Comparison of ENCODE assay signal across 8 mouse cellular contexts in the genomic region with DNA sequence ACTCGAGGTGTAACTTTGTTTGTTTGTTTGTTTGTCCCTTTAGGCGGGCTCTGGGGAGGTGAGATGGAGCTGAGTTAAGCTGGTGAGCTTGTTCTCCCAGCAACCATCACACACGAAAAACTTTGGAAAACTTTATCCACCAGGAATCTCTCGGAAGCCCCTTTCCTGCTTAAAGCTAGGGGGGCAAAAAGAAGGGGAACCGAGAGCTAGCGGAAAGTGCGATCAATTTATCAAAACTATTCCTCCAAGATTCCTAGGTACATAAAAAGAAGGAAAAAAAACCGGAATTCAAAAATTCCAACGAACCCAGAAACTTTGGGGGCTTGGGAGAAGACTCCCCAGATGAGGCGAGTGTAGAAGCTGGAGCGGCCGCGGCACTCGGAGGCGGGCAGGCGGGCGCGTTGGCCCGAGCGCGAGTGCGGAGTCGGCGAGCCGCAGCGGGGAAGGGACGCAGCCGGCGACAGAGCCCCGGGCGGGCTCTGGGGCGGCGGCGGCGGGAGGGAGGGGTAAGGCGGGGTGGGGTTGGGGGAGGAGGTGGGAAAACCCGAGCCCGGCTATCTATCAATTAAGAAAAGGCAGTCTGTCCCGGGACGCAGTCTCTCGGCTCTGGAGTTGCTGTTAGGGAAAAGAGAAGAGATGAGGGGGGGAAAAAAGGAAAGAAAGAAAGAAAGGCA. TPM values are rescaled to one million over a fixed set of nuclear protein-coding genes. Genes with fewer than 3 reads are reported as not detected.
DNase-seq lines count a peak whose midpoint lies in the region; ATAC-seq and TF ChIP-seq lines count a peak whose summit lies in the region.

No protein-coding gene starts in this region.

- 1% methylated on average over 41 of the region's 41 CpGs for WGBS in kidney, adult 2 months
- under 1% methylated on average over 41 of the region's 41 CpGs for WGBS in heart, embryonic 15.5 days
- WGBS in limb, embryonic 13.5 days = under 1% methylated on average over 41 of the region's 41 CpGs
- under 1% methylated on average over 40 of the region's 41 CpGs for WGBS in neural tube, embryonic 12.5 days

- H3K27ac ChIP-seq in kidney, adult 2 months (ENCODE audit: insufficient read depth, low read depth, low read length) = no peak overlapping the region
- H3K27ac ChIP-seq in heart, embryonic 15.5 days = no peak overlapping the region
- H3K27ac ChIP-seq in limb, embryonic 13.5 days = peak overlapping the region; percentile 95
- H3K27ac ChIP-seq in neural tube, embryonic 12.5 days = no peak overlapping the region

- no peak for TF ChIP-seq POLR2A in kidney, adult 2 months (IDR thresholded peaks at IDR 0.05; ENCODE audit: low read depth, low read length)

- H3K4me1 ChIP-seq in kidney, adult 2 months (ENCODE audit: control insufficient read depth, insufficient read depth, low read length) = peaks cover 8% of the 10 kb centered on the region
- H3K4me1 ChIP-seq in heart, embryonic 15.5 days (replicated peaks) = peaks cover 72% of the 10 kb centered on the region
- peaks cover 47% of the 10 kb centered on the region for H3K4me1 ChIP-seq in limb, embryonic 13.5 days
- peaks cover 60% of the 10 kb centered on the region for H3K4me1 ChIP-seq in neural tube, embryonic 12.5 days

- intact Hi-C loops in left cerebral cortex, postnatal 14 days (cut with DNase I) = loop anchor here (5.0 kb wide), 1 partner anchor 266 kb away; no protein-coding TSS in a partner anchor

- TF ChIP-seq CTCF in kidney, adult 2 months (conservative IDR thresholded peaks at IDR 0.05; ENCODE audit: insufficient read depth, insufficient read length, low read depth, low read length) = no peak

- peaks cover 9% of the 10 kb centered on the region for H3K27me3 ChIP-seq in kidney, adult 2 months (replicated peaks; ENCODE audit: control insufficient read depth, insufficient read depth, low read length)
- peaks cover 74% of the 10 kb centered on the region for H3K27me3 ChIP-seq in heart, embryonic 15.5 days
- peaks cover 20% of the 10 kb centered on the region for H3K27me3 ChIP-seq in limb, embryonic 13.5 days
- peaks cover 86% of the 10 kb centered on the region for H3K27me3 ChIP-seq in neural tube, embryonic 12.5 days (replicated peaks)

- ATAC-seq in heart, embryonic 15.5 days (replicated peaks; ENCODE audit: insufficient number of reproducible peaks, insufficient read depth, low FRiP score, low read depth) = no peak
- no peak for ATAC-seq in limb, embryonic 13.5 days (ENCODE audit: low FRiP score, low read depth)
- no peak; the same call in 1 of the 2 replicates for ATAC-seq in neural tube, embryonic 12.5 days (ENCODE audit: low FRiP score, low read depth)

- H3K9ac ChIP-seq in heart, embryonic 15.5 days = peak overlapping the region; percentile 61
- peak overlapping the region; percentile 88 for H3K9ac ChIP-seq in limb, embryonic 13.5 days
- H3K9ac ChIP-seq in neural tube, embryonic 12.5 days = peak overlapping the region; percentile 40; the same call in 1 of the 2 replicates

- H3K4me3 ChIP-seq in kidney, adult 2 months (ENCODE audit: insufficient read depth, low read depth, low read length) = peak overlapping the region; percentile 57
- H3K4me3 ChIP-seq in heart, embryonic 15.5 days = peak overlapping the region; percentile 54
- peak overlapping the region; percentile 73 for H3K4me3 ChIP-seq in limb, embryonic 13.5 days
- peak overlapping the region; percentile 41 for H3K4me3 ChIP-seq in neural tube, embryonic 12.5 days

- no peak for DNase-seq in kidney, adult 2 months
- DNase-seq in kidney, postnatal 14 days = no peak
- peak; percentile 2 for DNase-seq in adrenal gland, postnatal 4 days (ENCODE audit: low spot score in 2 of 2)
- DNase-seq in left cerebral cortex, adult 8-10 months (ENCODE audit: low spot score in 2 of 2) = no peak
- no peak for DNase-seq in left cerebral cortex, postnatal 14 days (ENCODE audit: low spot score in 2 of 2)

- no peaks in the 10 kb centered on the region for H3K9me3 ChIP-seq in heart, embryonic 15.5 days (replicated peaks)
- no peaks in the 10 kb centered on the region for H3K9me3 ChIP-seq in limb, embryonic 13.5 days
- H3K9me3 ChIP-seq in neural tube, embryonic 12.5 days = no peaks in the 10 kb centered on the region

- no peaks in the 10 kb centered on the region for H3K36me3 ChIP-seq in kidney, adult 2 months (ENCODE audit: control insufficient read depth, insufficient read depth, low read length)
- no peaks in the 10 kb centered on the region for H3K36me3 ChIP-seq in heart, embryonic 15.5 days
- no peaks in the 10 kb centered on the region for H3K36me3 ChIP-seq in limb, embryonic 13.5 days
- H3K36me3 ChIP-seq in neural tube, embryonic 12.5 days = no peaks in the 10 kb centered on the region

- H3K4me2 ChIP-seq in heart, embryonic 15.5 days = peak overlapping the region; percentile 91
- H3K4me2 ChIP-seq in limb, embryonic 13.5 days (replicated peaks) = peak overlapping the region; percentile 98
- peak overlapping the region; percentile 88 for H3K4me2 ChIP-seq in neural tube, embryonic 12.5 days (replicated peaks)

RNA-seq across cellular contexts. Expression of gene Cyp26b1, which starts 5.3 kb away (rescaled TPM):
- polyA plus RNA-seq in kidney, adult 2 months (2012; rRNA removed) = 0.60 and 2.0 TPM in 2 replicates
- 10 to 100 TPM; 18.7 to 21.0 TPM for total RNA-seq in adrenal gland, postnatal 4 days (2021)
- polyA plus RNA-seq in heart, embryonic 15.5 days (2015; fragmentation: Nextera tagmentation; extraction: Ambion mirVana) = 1.1 and 1.9 TPM in 2 replicates
- polyA plus RNA-seq in limb, embryonic 13.5 days (2015; fragmentation: Nextera tagmentation; extraction: Ambion mirVana) = 20.0 and 20.5 TPM in 2 replicates
- polyA plus RNA-seq in neural tube, embryonic 12.5 days (2016; fragmentation: Nextera tagmentation; extraction: Ambion mirVana) = 3.6 and 5.4 TPM in 2 replicates
- 1 to 10 TPM; 4.4 to 8.9 (median 6.2) TPM for total RNA-seq in left cerebral cortex, adult 8-10 months (2022)
- 10 to 100 TPM; 16.9 to 29.0 TPM for total RNA-seq in left cerebral cortex, postnatal 14 days (2021)

Comparison
In these comparisons a context has a peak if more than half of its experiments do, and no peak if none do; other contexts are left out.
1. DNase-seq: peak in adrenal gland, postnatal 4 days (2 of 2); none in kidney, adult 2 months (single experiment), kidney, postnatal 14 days (single experiment), left cerebral cortex, adult 8-10 months (0 of 2) and left cerebral cortex, postnatal 14 days (0 of 2).
2. Peak in every context shown above with its lines, with median percentiles within 50 percentile points of each other: H3K4me3 ChIP-seq, H3K4me2 ChIP-seq and H3K9ac ChIP-seq.